Mouse (Mus musculus) E14TG2a.4 (cell line): ENCODE data around the gene Sycp2l.

Experiments
- H3K27me3 ChIP-seq: 2 replicates; pipeline ENCODE4 v1.6.1; 2014; ENCODE audit warnings: low read length, control low read depth; ENCODE audit not compliant: insufficient read depth
- H3K36me3 ChIP-seq: 2 replicates; pipeline ENCODE4 v1.6.1; 2014; ENCODE audit warnings: low read length, control low read depth; ENCODE audit not compliant: insufficient read depth
- H3K4me1 ChIP-seq: replicated peaks from 2 replicates; pipeline ENCODE4 v1.6.1; 2014; ENCODE audit warnings: low read depth, low read length, control low read depth
- H3K4me3 ChIP-seq: replicated peaks from 2 replicates; pipeline ENCODE4 v1.5.1; 2014; ENCODE audit warnings: mild to moderate bottlenecking, low read length
- H3K9me3 ChIP-seq: 2 replicates; pipeline ENCODE4 v1.6.1; 2014; ENCODE audit warnings: low read length, control low read depth
- CTCF ChIP-seq: conservative IDR thresholded peaks from 2 replicates; pipeline ENCODE4 v1.5.1; 2014; ENCODE audit warnings: low read length
- NANOG ChIP-seq: IDR thresholded peaks from 2 replicates; pipeline ENCODE4 v1.6.1; 2014; ENCODE audit warnings: borderline replicate concordance, low read length, mixed read lengths
- POU5F1 ChIP-seq: IDR thresholded peaks from 2 replicates; pipeline ENCODE4 v1.6.1; 2014; ENCODE audit warnings: low read length, borderline replicate concordance

Gene Sycp2l

GRCm38 (mm10) chr13:41105541-41105940 is 8.6 kb upstream of the Sycp2l start:
- Histone ChIP-seq H3K4me1 (peaks cover 11% of the 10 kb centered on the region; the same call in 1 of the 2 replicates), H3K9me3 (no peaks in the 10 kb centered on the region), H3K36me3 (no peaks in the 10 kb centered on the region), H3K27me3 (peaks cover 8% of the 10 kb centered on the region), H3K4me3 (no peak overlapping the region)
- no peak for TF ChIP-seq POU5F1
- TF ChIP-seq NANOG, result no peak

DNA sequence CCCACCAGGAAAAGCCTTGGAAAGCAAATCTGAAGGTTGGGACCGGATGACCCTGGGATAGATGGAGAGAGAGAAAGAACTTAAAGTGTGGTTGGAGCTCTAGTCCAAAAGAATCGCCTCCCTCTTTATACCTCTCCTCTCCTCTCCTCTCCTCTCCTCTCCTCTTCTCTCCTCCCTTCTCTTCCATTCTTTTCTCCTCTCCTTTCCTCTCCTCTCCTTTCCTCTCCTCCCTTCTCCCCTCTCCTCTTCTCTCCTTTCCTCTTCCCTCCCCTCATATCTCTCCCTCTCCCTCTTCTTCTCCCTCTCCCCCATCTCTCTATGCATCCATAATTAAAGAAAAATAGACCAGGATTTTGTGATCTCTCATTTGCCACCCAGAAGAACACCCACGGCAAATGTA is 3.2 kb upstream of the Sycp2l start, which contains the start of gene Gcm2:
Gene Gcm2 (minus strand): TSS at position 101 of the 400 bp plus-strand sequence.
- peaks cover 38% of the 10 kb centered on the region for H3K27me3 ChIP-seq
- no peaks in the 10 kb centered on the region for H3K9me3 ChIP-seq
- H3K4me1 ChIP-seq, result peaks cover 11% of the 10 kb centered on the region
- H3K4me3 ChIP-seq, result no peak within 1 kb of the TSS
- TF ChIP-seq POU5F1 (no peak), CTCF (no peak), NANOG (no peak)
- no peaks in the 10 kb centered on the region for H3K36me3 ChIP-seq

DNA sequence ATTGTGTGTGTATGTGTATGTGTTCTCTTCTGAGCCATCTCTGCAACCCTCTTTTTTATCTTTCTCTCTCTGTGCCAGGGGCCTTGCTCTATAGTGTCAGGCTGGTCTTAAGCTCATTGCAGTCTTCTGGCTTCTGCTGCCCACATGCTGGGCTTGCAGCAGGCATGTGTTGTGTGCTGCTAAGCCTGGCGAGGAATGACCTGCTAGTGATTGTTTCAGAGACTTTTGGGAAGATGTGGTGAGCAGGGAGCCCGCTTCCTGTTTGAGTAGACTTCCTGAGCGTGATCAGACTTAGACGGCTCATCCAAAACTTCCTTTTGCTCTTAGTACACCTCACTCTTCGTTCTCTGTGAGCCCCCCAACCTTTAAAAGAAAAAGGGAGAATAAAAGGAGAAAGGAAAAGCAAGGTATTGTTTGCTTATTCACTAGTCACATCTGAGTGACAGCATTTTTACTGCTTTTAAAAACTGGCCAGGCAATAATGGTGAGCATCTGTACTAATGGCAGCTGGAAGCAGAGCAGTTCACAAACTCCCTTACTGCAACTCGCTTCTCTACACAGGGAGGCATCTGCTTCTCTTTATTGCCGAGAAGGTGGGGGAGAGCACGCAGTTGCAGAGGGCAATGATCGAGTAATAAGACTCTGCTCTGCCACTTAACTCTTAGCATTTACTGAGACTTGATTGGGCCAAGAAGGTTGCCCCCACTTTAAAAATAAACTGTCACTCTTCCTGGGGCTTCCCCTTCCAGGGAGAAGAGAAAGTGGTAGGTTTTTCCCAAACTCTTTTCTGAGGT is 5.2 kb downstream of the Sycp2l start:
- H3K27me3 ChIP-seq, result peaks cover 9% of the 10 kb centered on the region
- H3K36me3 ChIP-seq, result no peaks in the 10 kb centered on the region
- H3K9me3 ChIP-seq, result no peaks in the 10 kb centered on the region
- TF ChIP-seq CTCF, result no peak
- TF ChIP-seq NANOG, result no peak
- TF ChIP-seq POU5F1, result no peak
- H3K4me3 ChIP-seq, result no peak overlapping the region
- peaks cover 4% of the 10 kb centered on the region for H3K4me1 ChIP-seq

DNA sequence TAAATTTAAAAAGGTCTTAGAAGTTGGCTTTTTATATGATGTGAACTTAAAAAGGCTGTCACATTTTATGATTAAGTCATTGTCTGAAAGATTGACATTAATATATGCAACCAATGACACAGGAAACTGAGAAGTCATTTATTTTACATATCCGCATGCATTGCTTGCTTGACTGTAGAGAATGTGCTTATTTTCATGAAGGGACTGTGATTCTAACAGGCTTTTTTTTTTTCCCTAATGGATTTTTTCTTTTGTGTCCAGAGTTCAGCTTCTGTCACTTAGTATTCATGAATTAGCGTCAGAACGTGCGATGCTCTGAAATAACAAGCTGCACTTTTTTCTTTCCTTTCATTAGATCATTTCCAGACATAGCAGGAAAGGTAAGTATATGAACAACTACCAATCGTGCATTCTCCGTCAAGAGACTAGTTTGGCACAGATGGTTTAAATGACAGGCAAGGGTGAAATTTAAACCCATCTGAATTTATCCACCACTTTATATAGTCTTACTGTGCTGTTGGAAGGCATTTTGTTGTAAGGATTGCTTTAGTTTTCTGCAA is 9.6 kb downstream of the Sycp2l start:
- no peak for TF ChIP-seq CTCF
- no peak for TF ChIP-seq POU5F1
- TF ChIP-seq NANOG, result no peak
- no peak overlapping the region for H3K4me3 ChIP-seq
- no peaks in the 10 kb centered on the region for H3K36me3 ChIP-seq
- no peaks in the 10 kb centered on the region for H3K9me3 ChIP-seq
- H3K27me3 ChIP-seq, result no peaks in the 10 kb centered on the region; the same call in 1 of the 2 replicates
- no peaks in the 10 kb centered on the region for H3K4me1 ChIP-seq

DNA sequence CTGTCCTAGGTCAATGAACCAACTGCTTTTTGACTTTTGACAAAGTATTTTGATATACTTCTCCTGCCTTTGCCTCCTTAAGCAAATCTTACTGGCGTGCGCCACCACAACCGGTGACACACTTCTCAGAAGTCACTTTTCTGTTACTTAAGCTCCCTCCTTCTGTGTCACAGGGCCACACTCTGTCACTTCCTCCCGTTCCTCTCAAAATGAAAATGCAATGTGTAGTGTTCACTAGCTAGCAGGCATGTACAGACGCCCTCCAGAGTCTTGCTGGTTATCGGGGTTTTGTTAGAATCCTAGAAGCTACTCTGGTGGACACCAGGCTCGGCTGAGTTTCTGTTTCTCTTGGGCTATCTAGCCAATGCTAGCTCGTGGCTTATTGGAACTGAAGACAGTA is 14.2 kb downstream of the Sycp2l start:
- no peaks in the 10 kb centered on the region; the same call in 1 of the 2 replicates for H3K27me3 ChIP-seq
- H3K4me3 ChIP-seq, result no peak overlapping the region
- H3K4me1 ChIP-seq, result peaks cover 12% of the 10 kb centered on the region
- TF ChIP-seq CTCF (no peak), NANOG (no peak), POU5F1 (no peak)
- H3K9me3 ChIP-seq, result no peaks in the 10 kb centered on the region
- H3K36me3 ChIP-seq, result no peaks in the 10 kb centered on the region

GRCm38 (mm10) chr13:41129061-41129460 is 15.0 kb downstream of the Sycp2l start:
- H3K27me3 ChIP-seq, result no peaks in the 10 kb centered on the region; the same call in 1 of the 2 replicates
- H3K36me3 ChIP-seq, result no peaks in the 10 kb centered on the region
- no peak for TF ChIP-seq NANOG
- TF ChIP-seq POU5F1, result no peak
- TF ChIP-seq CTCF, result no peak
- peaks cover 12% of the 10 kb centered on the region for H3K4me1 ChIP-seq
- no peaks in the 10 kb centered on the region for H3K9me3 ChIP-seq
- no peak overlapping the region for H3K4me3 ChIP-seq

GRCm38 (mm10) chr13:41134901-41135300 is 20.8 kb downstream of the Sycp2l start:
- peaks cover 7% of the 10 kb centered on the region; the same call in 1 of the 2 replicates for H3K27me3 ChIP-seq
- TF ChIP-seq CTCF (peak; percentile 76), POU5F1 (no peak)
- no peaks in the 10 kb centered on the region for H3K9me3 ChIP-seq
- H3K36me3 ChIP-seq, result no peaks in the 10 kb centered on the region
- H3K4me3 ChIP-seq, result no peak overlapping the region
- H3K4me1 ChIP-seq, result peaks cover 15% of the 10 kb centered on the region

- no peak for TF ChIP-seq POU5F1
- peak; percentile 95 for TF ChIP-seq NANOG
- TF ChIP-seq CTCF, result no peak
- Histone ChIP-seq H3K4me1 (peaks cover 33% of the 10 kb centered on the region), H3K27me3 (no peaks in the 10 kb centered on the region), H3K9me3 (no peaks in the 10 kb centered on the region), H3K4me3 (peak overlapping the region; percentile 21; the same call in 1 of the 2 replicates), H3K36me3 (no peaks in the 10 kb centered on the region)
Observed at GRCm38 (mm10) chr13:41145433-41145970, 31.4 kb downstream of the Sycp2l start.
